Mouse (Mus musculus) cerebellum, adult (tissue): ENCODE data around the gene Lztfl1.
A peak's percentile ranks its signal among the peaks of the same experiment; 100 is the strongest.
"Not testable (repeated sequence)": the region's sequence is repeated elsewhere in the genome, so short reads cannot be mapped to it uniquely, and the experiment has no call there.

Experiments used
- ATAC-seq: cut with Nextera tagmentation; 2 replicates; pipeline ENCODE4 v1.9.2; 2017; ENCODE audit warnings: mild to moderate bottlenecking, moderate library complexity, mixed read lengths; ENCODE audit not compliant: insufficient number of reproducible peaks, low FRiP score, low TSS enrichment

The Lztfl1 gene

DNA sequence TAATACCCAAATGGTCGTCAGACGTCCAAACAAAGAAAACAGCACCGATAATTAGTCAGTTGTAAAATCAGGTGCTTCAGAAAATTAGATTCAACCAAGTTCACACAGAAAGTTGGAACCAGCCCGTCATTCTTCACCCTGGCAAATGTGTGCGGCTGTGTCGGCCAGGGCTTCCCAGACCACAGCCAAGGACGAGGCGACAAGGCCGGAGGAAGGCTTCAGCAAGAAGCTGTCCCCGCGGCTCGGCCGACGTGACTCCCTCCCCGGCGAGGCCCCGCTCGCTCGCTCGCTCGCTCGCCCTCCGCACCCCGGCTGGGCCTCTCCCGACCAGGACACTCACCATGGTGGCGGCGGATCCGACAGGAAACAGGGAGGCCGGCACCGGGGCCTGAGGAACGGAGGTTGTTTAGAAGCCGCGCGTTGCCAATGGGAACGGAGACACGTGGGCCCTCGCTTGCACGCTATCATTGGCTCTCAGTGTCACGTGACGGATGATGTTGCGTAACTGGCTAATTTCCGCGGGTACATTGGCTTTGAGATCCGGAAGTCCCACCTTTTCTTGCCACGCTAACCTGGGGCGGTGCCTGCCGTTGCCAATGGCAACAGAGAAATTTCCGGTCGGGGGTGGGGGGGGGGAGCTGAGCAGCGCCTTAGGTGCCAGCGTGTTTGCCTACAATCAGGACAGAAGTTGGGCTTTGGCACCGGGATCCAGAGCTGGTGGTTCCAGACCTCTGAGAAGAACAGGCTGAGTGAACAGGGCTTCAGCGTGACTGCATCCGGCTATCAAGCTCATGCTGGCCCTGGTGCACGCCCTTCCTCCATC is at the start of gene Lztfl1:
TSS of gene Lztfl1 (minus strand) at position 512 of the 823 bp plus-strand sequence.
- peak; percentile 99 for ATAC-seq

DNA sequence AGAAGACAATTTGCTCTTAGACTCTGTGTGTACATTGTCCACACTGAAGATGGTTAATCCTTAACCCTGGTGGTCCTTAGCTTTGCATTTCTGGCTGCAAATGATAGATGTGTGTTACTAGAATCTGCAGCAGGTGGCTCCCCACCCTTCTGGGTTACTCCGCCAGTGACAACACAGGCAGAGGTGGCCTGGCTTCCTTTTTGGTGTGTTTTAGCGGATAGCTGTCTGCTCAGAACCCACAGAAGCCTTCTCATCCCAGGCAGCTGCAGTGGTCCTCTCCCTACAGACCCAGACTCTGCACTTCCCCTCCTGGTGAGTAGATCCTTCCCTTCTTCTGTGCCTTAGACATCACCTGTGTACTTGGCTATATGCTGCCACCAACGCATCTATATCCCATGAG is 49.5 kb upstream of the Lztfl1 start:
- ATAC-seq, result no peak

DNA sequence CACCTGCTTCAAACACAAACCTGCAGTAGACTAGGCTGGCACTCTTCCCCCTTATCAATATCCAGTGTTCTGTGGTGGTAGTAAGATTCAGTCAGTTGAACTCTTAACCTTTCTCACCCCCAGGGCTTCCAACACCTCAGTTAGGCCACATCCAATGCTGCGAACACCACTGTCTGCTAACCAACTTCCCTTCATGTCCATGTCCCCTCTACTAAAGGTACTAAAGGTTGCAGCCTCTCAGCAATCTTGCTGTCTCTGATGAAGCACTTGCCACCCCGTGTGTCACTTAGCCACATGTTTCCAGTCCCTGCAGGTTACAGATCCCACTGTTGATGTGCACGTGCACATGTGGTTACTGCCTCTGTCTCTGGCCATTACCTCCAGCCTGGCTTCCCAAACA is 46.3 kb upstream of the Lztfl1 start:
- ATAC-seq, result no peak

DNA sequence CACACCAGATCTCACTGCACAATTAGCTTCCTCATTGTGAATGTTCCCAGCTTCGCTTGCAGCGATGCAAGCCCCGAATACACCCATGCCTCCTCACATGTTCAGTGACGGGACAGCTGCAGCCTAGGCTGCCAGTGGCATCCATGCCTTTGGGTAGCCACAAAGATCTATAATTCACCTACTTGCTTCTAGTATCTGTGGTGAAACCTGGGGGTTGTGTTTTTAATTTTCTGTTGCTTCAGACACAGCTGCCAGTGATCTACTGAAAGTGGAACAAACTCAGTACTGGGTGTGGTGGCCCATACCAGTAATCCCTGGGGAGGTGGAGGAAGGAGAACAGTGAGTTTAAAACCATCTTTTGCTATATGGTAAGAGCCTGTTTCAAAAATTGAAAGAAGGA is 45.4 kb upstream of the Lztfl1 start:
- no peak for ATAC-seq

DNA sequence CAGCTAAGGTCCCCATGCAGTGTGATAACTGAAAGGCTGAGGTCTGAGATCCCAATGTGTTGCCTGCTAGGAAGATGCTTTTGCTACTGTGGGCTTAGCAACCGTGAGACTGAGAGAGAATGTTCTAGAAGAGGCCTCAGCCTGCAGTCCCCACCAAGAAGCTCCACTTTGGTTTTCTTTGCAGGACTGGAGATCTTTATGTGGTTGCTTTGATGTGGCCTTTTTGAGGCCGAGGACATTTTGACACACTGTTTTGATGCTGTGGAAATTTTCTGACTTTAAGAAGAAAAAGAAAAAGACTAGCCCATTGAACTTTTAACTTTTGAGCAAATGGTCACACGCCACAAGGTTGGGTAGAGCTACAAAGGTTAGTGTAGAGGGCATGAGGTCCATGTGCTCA is 43.3 kb upstream of the Lztfl1 start:
- no peak for ATAC-seq

DNA sequence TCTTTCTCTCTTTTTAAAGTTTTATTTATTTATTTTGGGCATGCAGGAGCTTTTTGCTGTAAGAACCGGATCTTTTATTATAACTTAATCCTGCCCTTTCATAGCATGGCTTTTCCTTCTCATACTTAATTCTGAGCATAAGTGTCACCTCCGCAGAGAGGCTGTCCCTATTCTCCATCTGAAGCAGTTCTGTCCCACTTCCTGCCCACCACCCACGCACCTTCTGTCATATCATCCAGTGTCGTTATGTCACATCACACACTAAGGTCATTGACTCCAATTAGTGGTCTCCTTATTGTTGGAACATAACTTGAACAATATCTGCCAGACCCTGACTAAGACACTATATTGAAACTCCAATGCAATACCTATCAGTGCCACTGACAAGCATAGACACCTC is 41.1 kb upstream of the Lztfl1 start:
- ATAC-seq, result no peak

DNA sequence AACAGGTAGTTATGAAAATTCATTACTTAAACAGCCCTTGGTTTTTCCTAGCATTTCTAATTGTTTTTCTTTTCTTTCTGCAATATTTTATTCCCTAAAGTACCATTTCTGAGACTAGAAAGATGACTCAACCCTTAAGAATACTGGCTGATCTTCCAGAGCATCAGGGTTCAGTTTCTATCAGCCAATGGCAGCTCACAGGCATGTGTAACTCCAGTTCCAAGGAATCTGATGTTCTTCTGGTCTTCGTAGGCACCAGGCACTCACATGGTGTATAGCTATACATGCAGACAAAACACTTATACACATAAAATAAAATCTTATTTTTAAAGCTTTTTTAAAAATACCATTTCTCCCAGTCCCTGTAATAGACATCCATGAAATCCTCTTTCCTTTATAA is 40.7 kb upstream of the Lztfl1 start:
- no peak for ATAC-seq

DNA sequence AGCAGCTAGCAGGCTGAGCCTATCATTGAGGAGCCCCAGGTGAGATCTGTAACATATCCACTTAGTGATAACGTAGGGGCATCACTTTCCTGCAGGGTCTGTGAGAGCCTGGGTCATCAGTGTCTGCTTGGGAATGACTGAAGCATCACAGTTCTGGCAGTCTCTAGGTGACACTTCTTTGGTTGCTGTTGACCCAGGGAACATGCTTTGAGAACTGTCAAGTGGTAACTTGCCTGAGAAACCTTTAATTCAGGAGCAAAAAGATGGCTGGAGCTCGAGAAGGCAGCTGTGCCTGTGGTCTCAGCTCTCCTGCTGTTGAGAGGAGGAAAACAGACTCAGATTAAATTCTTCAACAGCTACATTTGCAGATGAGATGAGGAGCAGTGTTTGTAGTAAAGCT is 39.8 kb upstream of the Lztfl1 start:
- ATAC-seq, result no peak

DNA sequence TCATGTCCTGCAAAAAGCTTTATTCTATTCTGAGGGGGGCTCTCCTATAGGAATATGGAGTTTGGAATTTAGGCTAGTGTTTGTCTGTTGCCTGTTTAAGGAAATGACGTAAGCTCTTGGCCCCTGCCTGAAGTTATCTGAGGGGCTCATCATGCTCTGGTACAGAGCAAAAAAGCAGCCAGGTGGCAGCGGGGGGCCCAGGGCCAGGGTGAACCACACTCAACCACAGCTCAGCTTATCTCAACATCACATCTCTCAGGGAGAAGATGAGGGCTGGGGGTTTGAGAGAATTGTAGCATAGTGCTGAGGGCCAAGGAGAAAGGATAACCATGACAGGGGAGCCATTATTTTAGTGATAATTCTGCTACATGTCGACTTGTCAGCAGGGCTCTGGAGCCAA is 39.3 kb upstream of the Lztfl1 start:
- no peak for ATAC-seq

DNA sequence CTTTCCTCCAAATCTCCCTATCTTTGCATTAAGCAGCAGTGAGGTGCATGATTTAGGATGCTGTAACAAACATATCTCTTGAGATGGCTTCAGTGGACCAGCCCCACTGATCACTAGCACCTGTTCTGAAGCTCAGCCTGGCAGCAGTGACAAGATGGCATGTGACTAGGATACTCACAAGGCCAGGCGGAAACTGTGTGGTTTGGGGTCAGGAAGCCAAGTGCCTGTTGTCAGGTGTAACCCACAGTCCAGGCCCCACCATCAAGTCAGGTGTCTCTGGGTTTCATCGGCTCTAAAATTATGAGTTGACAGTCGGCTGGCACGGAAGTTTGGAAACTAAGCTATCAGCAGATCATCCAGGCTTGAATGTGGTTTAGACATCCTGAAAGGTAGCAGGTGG is 36.8 kb upstream of the Lztfl1 start:
- no peak for ATAC-seq

DNA sequence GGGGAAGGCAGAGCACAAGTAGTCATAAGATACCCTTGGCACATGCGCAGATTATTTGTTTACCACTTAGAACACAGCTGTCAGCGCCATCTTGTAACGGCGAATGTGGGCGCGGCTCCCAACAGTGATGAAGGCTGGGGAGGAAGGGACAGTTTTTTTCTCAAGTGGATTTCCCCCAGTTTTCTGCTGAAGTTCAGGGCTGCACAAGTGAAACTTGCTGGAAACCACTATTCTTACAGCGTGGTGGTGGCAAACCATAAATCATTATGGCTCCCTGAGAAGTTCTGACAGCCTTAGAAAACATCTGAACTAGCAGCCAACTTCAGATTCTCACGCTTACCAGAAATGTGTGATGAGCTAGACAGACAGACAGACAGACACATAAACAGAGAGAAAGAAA is 32.2 kb upstream of the Lztfl1 start:
- ATAC-seq, result not testable (repeated sequence)

DNA sequence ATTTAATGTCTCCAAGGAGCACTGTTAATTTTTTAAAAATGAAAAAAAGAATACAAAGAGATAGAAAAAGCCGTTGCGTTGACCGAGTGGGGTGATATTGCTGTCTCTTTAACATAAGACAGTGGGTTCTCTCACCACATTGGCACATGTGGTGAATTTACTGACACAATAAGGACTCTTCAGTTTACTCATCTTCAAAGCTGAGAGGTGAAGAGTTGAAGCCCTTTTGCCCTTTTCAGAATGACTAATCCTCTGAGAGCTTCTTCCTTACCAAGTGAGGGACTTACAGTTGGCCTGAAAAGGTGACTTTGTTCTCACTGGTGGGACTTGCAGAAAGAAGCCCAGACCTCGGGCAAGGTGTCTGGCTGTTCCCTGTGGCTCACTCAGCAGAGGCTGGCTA is 23.3 kb upstream of the Lztfl1 start:
- ATAC-seq, result no peak

DNA sequence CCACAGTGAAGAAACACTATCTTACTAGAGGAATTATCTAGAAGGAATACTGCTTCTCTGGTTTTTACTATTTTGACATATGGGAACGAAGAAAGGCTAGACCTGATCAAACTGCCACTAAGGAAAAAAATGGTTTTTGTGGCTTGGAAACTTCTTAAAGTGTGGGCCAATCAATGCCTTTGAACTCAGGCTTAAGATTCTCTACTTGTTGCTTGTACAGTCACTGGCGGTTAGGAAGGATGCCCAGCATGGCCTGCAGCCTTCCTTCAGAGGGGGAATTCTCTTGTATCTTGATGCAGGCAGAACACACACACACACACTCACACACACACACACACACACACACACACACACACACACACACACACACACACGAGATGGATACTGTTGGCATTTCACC is 16.6 kb upstream of the Lztfl1 start:
- no peak for ATAC-seq

DNA sequence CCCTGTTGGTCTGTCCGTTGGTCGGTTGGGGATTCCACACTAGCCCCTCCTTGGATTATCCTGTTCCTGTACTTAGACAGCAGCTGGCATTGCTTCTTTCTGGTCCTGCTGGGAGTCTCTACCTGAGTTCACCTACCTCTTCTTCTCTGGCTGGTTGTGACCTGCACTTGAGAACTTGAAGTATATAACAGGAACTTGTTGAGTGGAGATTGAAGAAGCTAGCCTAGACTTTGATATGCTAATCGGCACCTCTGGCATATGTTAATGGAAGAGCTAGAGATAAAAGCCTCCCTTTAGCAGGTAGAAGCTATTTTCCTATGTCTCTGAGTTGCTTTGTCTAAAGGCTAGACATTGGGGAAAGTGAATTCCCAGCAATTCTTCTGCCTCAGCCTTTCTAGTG is 13.8 kb upstream of the Lztfl1 start:
- no peak for ATAC-seq

DNA sequence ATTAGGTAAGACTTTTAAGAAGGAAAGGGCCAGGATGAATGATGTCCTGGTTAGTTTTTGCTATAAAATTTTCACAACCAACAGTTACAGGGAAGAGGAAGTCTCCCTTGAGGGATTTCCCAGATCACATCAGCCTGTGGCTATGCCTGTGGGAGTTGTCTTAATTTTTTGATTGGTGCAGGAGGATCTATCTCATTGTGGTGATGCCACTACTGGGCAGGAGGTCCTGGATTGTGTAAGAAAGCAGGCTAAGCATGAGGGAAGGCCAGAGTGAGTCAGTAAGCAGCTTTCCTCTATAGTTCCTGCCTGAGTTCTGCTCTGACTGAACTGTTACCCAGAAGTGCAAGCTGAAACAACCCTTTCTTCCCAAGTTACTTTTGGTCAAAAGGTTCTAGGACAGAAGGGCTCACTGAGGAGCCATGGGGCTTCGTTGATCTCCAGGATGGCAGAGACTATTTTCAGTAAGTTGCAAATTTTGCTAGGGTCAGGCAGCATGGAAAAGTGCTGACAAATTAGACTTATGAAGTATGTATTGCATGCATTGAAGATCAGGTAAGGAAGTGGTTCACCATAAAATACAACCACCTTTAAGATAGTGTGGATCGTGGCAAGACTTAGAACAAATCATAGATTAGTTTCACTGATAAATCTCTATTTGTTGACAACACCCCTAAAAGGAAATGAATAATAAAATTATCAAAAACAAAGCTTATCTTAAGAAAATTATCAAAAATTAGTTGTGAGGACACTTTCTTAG is 5.4 kb upstream of the Lztfl1 start:
- no peak for ATAC-seq

DNA sequence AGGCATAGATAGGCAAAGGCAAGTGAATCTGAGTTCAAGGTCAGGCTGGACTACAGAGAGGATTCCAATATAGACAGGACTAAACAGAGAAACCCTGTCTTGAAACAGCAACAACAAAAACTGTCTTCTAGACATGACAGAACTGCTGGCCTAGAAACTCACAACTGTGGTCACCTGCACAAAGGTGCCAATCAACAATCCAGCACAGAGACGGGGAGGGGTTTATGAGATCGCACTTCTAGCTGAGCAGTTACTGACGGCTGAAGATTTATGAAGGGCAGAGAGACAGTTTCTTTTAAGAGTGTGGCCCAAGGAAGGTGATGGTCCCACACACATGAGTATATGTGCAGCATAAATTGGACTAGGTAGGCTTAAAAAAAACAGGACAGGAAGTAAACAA is 1.2 kb downstream of the Lztfl1 start:
- no peak for ATAC-seq

DNA sequence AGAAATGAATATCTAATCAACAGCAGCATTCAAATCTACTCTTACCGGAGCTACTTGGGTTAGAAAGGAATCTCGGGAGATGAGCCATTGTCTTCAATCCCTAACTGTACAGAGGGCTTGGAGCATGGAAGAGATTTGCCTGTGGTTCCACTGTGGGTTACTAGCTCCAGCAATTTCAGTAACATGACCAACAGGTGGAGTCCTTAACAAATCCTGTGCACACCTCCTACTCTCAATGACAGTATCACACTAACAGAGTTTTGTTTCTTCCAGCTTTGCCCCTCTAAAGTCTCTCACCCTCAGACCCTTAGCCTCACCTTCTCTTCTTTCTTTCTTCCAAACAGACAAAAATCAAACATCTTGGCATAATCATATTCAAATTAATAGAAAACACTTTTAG is 4.4 kb downstream of the Lztfl1 start:
- ATAC-seq, result no peak

DNA sequence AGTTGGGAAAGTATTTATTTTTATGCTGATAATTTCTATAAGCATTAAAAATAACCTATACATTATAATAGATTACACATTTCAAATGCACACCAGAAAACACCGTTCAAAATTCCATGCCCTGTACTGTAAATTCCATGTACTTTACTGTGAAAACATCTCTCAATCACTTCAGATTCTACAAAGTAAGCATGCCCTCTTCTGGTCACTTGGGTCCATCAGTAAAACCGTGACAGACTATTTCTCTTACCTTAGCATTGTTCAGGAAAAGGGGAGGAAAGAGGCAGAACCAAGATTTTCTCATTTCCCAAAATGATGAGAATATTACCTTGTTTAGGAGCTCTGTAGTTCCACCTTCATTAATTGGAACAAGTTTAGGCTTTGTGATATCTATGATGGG is 8.3 kb downstream of the Lztfl1 start:
- ATAC-seq, result no peak

DNA sequence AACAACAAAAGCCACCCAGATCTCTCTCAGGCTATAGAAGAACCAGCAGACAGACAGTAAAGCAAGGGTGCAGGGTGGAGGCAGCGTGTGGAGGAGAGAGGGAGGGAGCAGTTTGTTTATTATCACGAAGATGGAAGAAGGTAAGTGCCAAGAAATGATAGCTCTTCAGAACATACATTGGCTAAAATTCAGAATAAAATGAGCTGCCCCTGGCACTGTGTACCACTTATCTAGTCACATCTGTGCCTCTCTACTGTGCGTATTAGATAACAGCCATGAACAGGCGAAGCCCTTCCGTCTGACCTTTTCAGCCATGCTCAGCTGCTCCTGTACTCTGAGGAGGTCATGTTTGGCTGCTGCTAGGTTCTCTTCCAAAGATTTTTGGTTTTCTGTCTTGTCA is 15.7 kb downstream of the Lztfl1 start:
- no peak for ATAC-seq

DNA sequence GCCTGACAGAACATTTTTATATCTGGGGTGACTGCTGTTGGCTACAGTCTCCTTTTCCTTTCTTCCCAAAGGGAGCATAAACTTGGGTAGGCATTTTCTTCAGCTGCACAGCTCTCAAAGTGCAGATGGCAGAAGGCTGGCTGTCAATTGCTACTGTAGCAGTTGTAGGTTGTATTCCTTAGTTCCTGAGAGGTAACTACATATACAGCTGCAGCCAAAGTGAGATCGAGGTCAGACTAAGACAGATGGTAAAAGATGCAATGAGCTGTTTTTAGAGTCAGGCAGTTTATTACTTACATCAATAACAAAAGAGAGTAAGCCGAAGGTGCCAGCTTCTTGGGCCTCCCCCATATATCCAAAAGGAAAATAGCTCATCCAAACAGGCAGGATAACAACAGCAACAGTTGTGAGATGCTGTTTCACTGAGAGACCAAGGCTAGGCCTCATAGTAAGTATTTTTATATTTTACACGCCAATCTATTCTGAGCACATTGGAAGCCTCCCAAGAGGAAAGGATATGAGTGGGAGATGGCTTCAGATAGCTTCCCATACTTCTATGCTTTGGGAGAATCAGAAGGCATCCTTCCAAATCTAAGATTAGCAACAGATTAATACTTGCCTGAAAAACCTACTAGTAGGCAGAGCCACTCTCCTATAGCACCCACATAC is 21.7 kb downstream of the Lztfl1 start:
- no peak for ATAC-seq

DNA sequence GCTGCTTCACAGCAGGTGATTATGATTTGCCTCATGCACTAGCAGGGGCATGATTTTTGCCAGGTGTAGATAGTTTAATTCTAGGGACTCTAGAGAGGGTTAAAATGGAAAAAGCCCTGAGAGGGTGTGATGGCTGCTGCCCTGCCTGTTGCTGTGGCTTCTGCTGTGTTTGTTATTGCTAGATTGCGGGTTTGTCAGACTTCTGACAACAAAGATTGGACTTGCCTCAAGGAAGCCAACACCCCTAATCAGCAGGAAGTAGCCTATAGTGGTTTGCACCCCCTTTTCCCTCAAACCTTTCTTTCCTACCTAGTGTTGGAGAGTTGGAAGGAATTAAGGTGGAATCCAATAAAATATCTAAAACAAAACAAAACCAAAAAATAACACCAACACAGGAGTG is 29.3 kb downstream of the Lztfl1 start:
- ATAC-seq, result no peak
